Mouse (Mus musculus) MEL (cell line): ENCODE results near the gene 9330182O14Rik.

Experiments
- ETS1 ChIP-seq: IDR thresholded peaks from 2 replicates; pipeline ENCODE4 v1.6.1; 2012; ENCODE audit warnings: low read depth, mild to moderate bottlenecking, inconsistent platforms, low read length, improper control_type of control experiment, moderate library complexity
- GABPA ChIP-seq: IDR thresholded peaks from 2 replicates; pipeline ENCODE4 v1.6.1; 2012; ENCODE audit warnings: low read depth, mild to moderate bottlenecking, inconsistent platforms, low read length, improper control_type of control experiment, moderate library complexity
- GATA1 ChIP-seq: IDR thresholded peaks from 2 replicates; pipeline ENCODE4 v1.6.1; 2011; ENCODE audit warnings: low read depth, low read length, improper control_type of control experiment

GRCm38 (mm10) chr15:40105712-40106111, 28.5 kb upstream of the 9330182O14Rik start:
- TF ChIP-seq ETS1 (no peak), GATA1 (no peak), GABPA (no peak)
